Mouse (Mus musculus): ENCODE measurements around the gene Nup50. TPM values are rescaled to one million over a fixed set of nuclear protein-coding genes. Genes with fewer than 3 reads are reported as not detected.

Nup50 gene
- polyA plus RNA-seq, 1 experiment from 2014 or later: 49.4 TPM

GRCm38 (mm10) chr15:84958331-84958730 is 35.1 kb downstream of the Nup50 start:
- WGBS: 89% methylated on average over 3 of the region's 3 CpGs
- H3K27me3 ChIP-seq (replicated peaks): no peaks in the 10 kb centered on the region
- H3K36me3 ChIP-seq: peaks cover 33% of the 10 kb centered on the region
- H3K4me2 ChIP-seq (replicated peaks): no peak overlapping the region
- peaks cover 21% of the 10 kb centered on the region for H3K4me1 ChIP-seq
- H3K9ac ChIP-seq: no peak overlapping the region
- no peak overlapping the region for H3K27ac ChIP-seq
- no peak overlapping the region for H3K4me3 ChIP-seq
- no peaks in the 10 kb centered on the region for H3K9me3 ChIP-seq
- no peak for ATAC-seq (ENCODE audit: low FRiP score, low read depth)

DNA sequence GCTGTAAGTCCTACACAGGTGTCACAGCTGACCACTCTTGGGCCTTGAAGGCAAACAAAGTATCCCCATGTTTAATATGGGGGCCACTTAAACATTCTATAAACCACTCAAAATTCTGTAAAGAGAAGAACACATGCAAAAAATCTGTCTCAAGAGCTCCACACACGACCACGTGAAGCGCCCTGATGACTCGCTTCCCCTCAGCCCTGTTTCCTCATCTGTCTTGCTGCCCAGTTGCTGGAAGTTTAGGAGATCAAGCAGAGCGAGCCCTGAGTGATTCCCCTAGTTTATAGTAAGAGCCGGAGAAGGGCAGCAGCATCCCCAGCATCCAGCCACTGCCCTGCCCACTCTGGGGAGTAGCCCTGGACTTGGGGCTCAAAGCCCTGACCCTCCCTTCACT is 36.7 kb downstream of the Nup50 start:
- 92% methylated on average over 6 of the region's 6 CpGs for WGBS
- Histone ChIP-seq H3K4me1 (peaks cover 21% of the 10 kb centered on the region), H3K4me3 (no peak overlapping the region), H3K27ac (no peak overlapping the region), H3K27me3 (replicated peaks) (no peaks in the 10 kb centered on the region), H3K36me3 (peaks cover 18% of the 10 kb centered on the region), H3K9ac (no peak overlapping the region), H3K4me2 (replicated peaks) (no peak overlapping the region), H3K9me3 (no peaks in the 10 kb centered on the region)
- no peak for ATAC-seq (ENCODE audit: low FRiP score, low read depth)

DNA sequence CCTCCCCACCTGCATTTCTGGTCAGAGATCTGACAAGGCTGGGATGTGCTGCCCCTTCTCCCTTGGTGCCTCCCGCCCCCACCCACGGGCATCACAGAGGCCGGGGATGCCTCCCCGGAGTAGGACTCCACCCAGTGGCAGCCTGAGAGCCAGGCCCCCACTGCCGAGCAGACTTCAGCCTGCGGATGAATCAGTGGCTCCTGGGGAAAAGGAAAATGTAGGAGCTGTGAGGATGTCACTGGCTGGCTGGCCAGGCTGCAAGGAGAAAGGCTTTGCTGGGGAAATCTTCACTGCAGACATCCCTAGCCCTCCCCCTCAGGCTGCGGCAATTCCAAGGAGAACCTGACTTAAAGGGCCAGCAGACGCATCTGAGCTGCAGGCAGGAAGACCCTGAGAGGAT is 37.5 kb downstream of the Nup50 start:
- ATAC-seq (ENCODE audit: low FRiP score, low read depth): no peak
- no peak overlapping the region for H3K27ac ChIP-seq
- no peak overlapping the region for H3K4me3 ChIP-seq
- peaks cover 10% of the 10 kb centered on the region for H3K36me3 ChIP-seq
- WGBS: 30% methylated on average over 8 of the region's 8 CpGs
- no peaks in the 10 kb centered on the region for H3K9me3 ChIP-seq
- no peaks in the 10 kb centered on the region for H3K27me3 ChIP-seq (replicated peaks)
- H3K4me2 ChIP-seq (replicated peaks): no peak overlapping the region
- H3K9ac ChIP-seq: 0 out of 2 replicates have a peak overlapping the region, but pooled peaks have one; percentile 26
- H3K4me1 ChIP-seq: peaks cover 21% of the 10 kb centered on the region

- no peak for ATAC-seq (ENCODE audit: low FRiP score, low read depth)
- no peaks in the 10 kb centered on the region for H3K9me3 ChIP-seq
- WGBS: 83% methylated on average over 2 of the region's 2 CpGs
- peaks cover 20% of the 10 kb centered on the region for H3K4me1 ChIP-seq
- H3K4me3 ChIP-seq: no peak overlapping the region
- H3K27ac ChIP-seq: no peak overlapping the region
- no peak overlapping the region for H3K9ac ChIP-seq
- no peak overlapping the region for H3K4me2 ChIP-seq (replicated peaks)
- peaks cover 3% of the 10 kb centered on the region; the same call in 1 of the 2 replicates for H3K36me3 ChIP-seq
- H3K27me3 ChIP-seq (replicated peaks): no peaks in the 10 kb centered on the region
Observed at GRCm38 (mm10) chr15:84962518-84962917, 39.3 kb downstream of the Nup50 start.

DNA sequence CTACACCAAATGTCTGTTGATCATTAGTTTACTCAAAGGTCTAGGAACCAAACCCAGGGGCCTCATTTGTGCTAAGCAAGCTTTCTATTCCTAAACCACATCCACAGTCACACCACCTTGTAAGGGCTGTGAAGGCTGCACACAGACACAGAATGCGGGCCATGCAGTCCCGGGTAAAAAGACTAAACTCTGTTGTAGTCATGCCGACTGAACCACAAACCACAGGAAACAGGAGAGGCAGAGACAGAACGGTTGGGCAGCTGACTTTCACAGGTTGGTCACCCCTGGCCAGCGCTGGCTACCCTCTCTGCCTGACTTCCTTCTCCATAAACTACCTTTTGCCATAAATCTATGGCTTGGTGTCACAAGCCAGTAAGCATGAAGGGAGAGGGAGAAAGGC is 41.6 kb downstream of the Nup50 start:
- no peak overlapping the region for H3K4me2 ChIP-seq (replicated peaks)
- H3K27ac ChIP-seq: no peak overlapping the region
- H3K36me3 ChIP-seq: no peaks in the 10 kb centered on the region
- H3K4me1 ChIP-seq: peaks cover 5% of the 10 kb centered on the region; the same call in 1 of the 2 replicates
- H3K9ac ChIP-seq: no peak overlapping the region
- H3K4me3 ChIP-seq: no peak overlapping the region
- H3K9me3 ChIP-seq: no peaks in the 10 kb centered on the region
- no peak for ATAC-seq (ENCODE audit: low FRiP score, low read depth)
- WGBS: 84% methylated on average over 5 of the region's 5 CpGs
- H3K27me3 ChIP-seq (replicated peaks): no peaks in the 10 kb centered on the region

DNA sequence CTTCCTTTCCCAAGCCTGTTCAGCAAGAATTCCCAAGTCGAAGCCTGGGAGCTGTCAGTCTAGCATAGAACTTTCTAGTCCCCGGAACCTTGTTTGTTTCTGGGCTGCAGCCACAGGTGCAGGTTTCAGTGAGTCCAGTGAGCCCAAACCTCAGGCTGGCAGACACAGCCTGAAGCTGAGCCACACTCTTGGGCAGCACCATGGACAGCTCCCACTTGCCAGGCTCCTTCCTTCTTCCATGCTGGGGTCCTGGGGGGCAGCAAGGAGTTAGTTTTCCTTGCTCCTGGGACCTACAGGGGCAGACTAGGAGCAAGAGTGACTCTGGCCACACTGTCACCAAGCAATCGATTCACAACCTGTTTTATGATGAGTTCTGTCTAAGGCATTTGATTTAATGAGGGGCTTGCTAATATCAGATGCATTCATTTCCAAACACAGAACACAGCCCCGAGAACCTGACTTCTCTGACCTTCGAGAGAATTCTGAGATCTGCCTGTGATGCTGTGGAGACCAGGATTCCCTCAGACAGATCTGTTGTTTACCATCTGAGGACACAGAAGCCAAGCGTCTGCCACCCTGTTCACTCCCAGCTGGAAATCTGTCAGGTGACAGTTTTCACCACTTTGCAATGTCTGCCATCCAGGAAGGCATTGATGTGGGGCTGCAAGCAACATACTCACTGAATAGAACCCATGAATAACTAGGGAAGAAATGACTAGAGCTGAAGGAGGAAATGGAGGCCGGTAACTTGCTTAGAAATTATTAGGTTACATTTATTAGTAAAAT is 42.6 kb downstream of the Nup50 start:
- WGBS: 66% methylated on average over 7 of the region's 7 CpGs
- no peaks in the 10 kb centered on the region for H3K27me3 ChIP-seq (replicated peaks)
- H3K9ac ChIP-seq: no peak overlapping the region
- no peak overlapping the region for H3K4me2 ChIP-seq (replicated peaks)
- H3K4me1 ChIP-seq: peaks cover under 1% of the 10 kb centered on the region; the same call in 1 of the 2 replicates
- no peaks in the 10 kb centered on the region for H3K9me3 ChIP-seq
- no peak overlapping the region for H3K27ac ChIP-seq
- peaks cover 4% of the 10 kb centered on the region; the same call in 1 of the 2 replicates for H3K36me3 ChIP-seq
- no peak for ATAC-seq (ENCODE audit: low FRiP score, low read depth)
- H3K4me3 ChIP-seq: no peak overlapping the region

DNA sequence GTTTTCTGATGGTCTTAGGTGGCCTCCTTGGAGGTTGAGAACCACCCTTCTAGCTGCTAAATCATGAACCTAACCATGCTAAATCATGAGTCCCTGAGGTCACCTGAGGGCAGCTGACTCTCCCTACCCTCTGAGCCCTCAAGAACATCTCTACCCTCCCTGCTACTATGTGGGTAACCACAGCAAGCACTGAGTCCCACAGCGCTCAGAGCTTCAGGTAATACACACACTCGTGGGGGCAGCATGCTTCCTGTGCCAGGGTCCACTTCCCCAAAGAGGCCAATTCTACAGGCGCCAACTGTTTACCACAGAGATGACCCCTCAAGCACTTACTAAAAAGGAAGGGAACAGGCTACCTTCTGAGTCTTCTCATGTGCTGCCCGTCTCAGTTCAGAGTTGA is 45.3 kb downstream of the Nup50 start:
- ATAC-seq (ENCODE audit: low FRiP score, low read depth): no peak
- H3K9me3 ChIP-seq: no peaks in the 10 kb centered on the region
- H3K27ac ChIP-seq: no peak overlapping the region
- H3K9ac ChIP-seq: no peak overlapping the region
- no peak overlapping the region for H3K4me2 ChIP-seq (replicated peaks)
- H3K27me3 ChIP-seq (replicated peaks): no peaks in the 10 kb centered on the region
- H3K4me3 ChIP-seq: no peak overlapping the region
- peaks cover 4% of the 10 kb centered on the region; the same call in 1 of the 2 replicates for H3K36me3 ChIP-seq
- 91% methylated on average over 4 of the region's 4 CpGs for WGBS
- peaks cover 9% of the 10 kb centered on the region for H3K4me1 ChIP-seq

- Histone ChIP-seq H3K27me3 (replicated peaks) (no peaks in the 10 kb centered on the region), H3K4me3 (no peak overlapping the region), H3K4me1 (peaks cover 45% of the 10 kb centered on the region), H3K9me3 (no peaks in the 10 kb centered on the region), H3K9ac (no peak overlapping the region), H3K4me2 (replicated peaks) (0 out of 2 replicates have a peak overlapping the region, but pooled peaks have one; percentile 1), H3K27ac (no peak overlapping the region), H3K36me3 (peaks cover 4% of the 10 kb centered on the region; the same call in 1 of the 2 replicates)
- no peak for ATAC-seq (ENCODE audit: low FRiP score, low read depth)
- 51% methylated on average over 8 of the region's 8 CpGs for WGBS
Observed at GRCm38 (mm10) chr15:84972860-84973543, 49.8 kb downstream of the Nup50 start.

- no peak for ATAC-seq (ENCODE audit: low FRiP score, low read depth)
- Histone ChIP-seq H3K4me1 (peaks cover 45% of the 10 kb centered on the region), H3K27me3 (replicated peaks) (no peaks in the 10 kb centered on the region), H3K4me3 (no peak overlapping the region), H3K4me2 (replicated peaks) (0 out of 2 replicates have a peak overlapping the region, but pooled peaks have one; percentile 1), H3K9me3 (no peaks in the 10 kb centered on the region), H3K27ac (no peak overlapping the region), H3K9ac (0 out of 2 replicates have a peak overlapping the region, but pooled peaks have one; percentile 17), H3K36me3 (peaks cover 4% of the 10 kb centered on the region; the same call in 1 of the 2 replicates)
- 22% methylated on average over 3 of the region's 3 CpGs for WGBS
Observed at GRCm38 (mm10) chr15:84973544-84973871, 50.3 kb downstream of the Nup50 start.

DNA sequence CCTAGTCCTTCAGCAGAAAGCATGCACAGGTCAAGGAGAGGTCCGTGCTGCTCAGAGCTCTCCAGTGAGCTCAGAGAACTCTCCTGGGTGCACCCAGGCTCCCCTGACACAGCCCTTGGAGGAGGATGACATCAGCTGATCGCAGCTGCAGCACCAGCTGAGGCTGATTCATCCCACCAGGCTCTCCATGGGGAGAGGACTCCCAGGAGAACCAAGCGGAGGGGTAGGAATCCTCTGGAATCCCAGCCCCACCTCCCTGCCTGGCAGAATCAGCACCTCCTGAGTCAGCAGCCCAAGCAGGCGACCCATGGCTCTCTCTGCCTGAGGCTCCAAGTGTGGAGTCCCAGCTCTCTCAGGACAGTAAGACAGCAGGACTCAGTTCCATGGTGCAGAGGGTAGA is 52.5 kb downstream of the Nup50 start:
- H3K9ac ChIP-seq: 0 out of 2 replicates have a peak overlapping the region, but pooled peaks have one; percentile 8
- no peaks in the 10 kb centered on the region for H3K27me3 ChIP-seq (replicated peaks)
- no peaks in the 10 kb centered on the region for H3K36me3 ChIP-seq
- H3K27ac ChIP-seq: no peak overlapping the region
- H3K4me2 ChIP-seq (replicated peaks): 0 out of 2 replicates have a peak overlapping the region, but pooled peaks have one; percentile 1
- H3K9me3 ChIP-seq: no peaks in the 10 kb centered on the region
- no peak for ATAC-seq (ENCODE audit: low FRiP score, low read depth)
- H3K4me1 ChIP-seq: peaks cover 45% of the 10 kb centered on the region
- no peak overlapping the region for H3K4me3 ChIP-seq
- 38% methylated on average over 4 of the region's 4 CpGs for WGBS

DNA sequence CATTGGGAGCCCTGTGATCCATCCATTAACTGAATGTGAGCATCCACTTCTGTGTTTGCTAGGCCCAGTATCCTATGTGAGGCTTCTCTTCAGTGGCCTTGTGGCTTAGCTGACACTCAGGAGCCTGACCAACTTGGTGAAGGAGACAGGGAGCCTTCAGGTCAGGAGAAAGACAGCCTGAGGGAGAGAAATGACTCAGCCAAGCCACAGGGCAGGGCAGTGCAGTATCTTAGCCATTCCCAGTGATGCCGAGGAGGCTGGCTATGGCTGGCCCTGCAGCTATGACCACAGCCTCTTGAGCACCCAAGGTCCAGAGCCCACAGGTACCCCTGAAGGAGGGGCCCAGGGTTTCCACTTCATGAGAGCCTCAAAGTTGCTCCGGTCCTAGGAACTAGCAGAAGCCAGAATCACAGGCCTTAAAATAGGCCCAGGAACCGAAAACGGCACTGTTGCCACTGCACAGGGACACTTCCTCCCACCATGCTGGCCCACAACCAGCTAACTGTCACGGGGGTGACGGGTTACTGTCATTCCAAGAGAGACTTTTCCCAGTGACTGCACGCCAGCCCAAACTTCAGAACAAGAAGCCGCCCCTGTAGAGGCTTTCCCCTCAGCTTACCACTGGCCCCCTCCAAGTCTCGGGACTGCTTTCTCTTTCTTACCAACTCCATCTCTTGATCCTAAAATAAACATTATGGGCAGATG is 58.5 kb downstream of the Nup50 start:
- WGBS: 85% methylated on average over 9 of the region's 9 CpGs
- Histone ChIP-seq H3K4me2 (replicated peaks) (no peak overlapping the region), H3K4me1 (peaks cover 35% of the 10 kb centered on the region), H3K27me3 (replicated peaks) (no peaks in the 10 kb centered on the region), H3K36me3 (no peaks in the 10 kb centered on the region), H3K4me3 (no peak overlapping the region), H3K9ac (no peak overlapping the region), H3K9me3 (no peaks in the 10 kb centered on the region), H3K27ac (no peak overlapping the region)
- no peak for ATAC-seq (ENCODE audit: low FRiP score, low read depth)

DNA sequence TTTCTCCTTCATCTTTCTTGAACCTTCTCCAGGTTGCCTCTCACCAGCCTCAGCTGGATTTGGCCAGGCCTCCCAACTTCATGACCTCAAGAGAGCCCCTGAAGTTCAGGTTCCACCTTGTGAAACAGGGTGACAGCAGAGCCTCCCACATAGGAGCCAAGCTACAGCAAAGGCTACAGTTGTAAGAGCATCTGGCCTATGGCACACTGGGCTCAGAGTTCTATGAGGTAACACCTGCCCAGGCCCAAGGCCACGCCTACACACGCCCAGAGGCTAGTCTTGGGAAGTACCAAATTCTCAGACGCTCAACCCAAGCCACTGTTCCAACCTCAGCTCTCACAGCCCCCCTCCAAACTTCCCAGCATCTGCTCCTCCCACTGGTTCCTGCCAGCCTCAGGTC is 59.7 kb downstream of the Nup50 start:
- WGBS: 91% methylated on average over 3 of the region's 3 CpGs
- Histone ChIP-seq H3K4me1 (peaks cover 33% of the 10 kb centered on the region), H3K9me3 (no peaks in the 10 kb centered on the region), H3K4me2 (replicated peaks) (no peak overlapping the region), H3K27me3 (replicated peaks) (no peaks in the 10 kb centered on the region), H3K27ac (no peak overlapping the region), H3K4me3 (no peak overlapping the region), H3K9ac (no peak overlapping the region), H3K36me3 (no peaks in the 10 kb centered on the region)
- no peak for ATAC-seq (ENCODE audit: low FRiP score, low read depth)
